In the genomic region with DNA sequence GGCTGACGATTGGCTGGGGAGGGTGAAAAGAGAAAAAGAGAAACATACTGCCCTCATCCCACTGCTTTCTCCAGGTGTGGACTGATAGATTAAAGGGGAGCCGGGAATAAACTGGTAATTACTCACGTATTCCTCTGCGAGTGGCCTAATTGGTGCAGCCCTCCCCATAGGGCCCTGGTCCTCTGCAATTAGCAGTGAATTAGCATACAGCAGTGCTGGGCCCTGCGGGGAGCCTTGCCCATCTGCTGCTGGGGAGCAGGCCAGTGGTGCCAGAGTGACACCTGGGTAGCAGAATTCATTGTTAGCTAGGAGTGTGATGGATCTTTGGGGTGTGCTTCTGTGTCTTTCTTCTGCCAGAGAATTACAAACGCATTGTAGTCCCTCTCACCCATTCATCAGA, we compare ENCODE assay signal across 17 mouse cellular contexts.
A peak's percentile ranks its signal among the peaks of the same experiment; 100 is the strongest.
DNase-seq lines count a peak whose midpoint lies in the region; ATAC-seq and TF ChIP-seq lines count a peak whose summit lies in the region.
"Had no signal": no experiment of that assay in that cellular context is flagged by ENCODE, and none has a peak within 500 bp of the region (broad histone marks: within the 10 kb centered on the region; RNA-seq: fewer than 3 reads in every experiment).

No protein-coding gene starts in this region.

- H3K9me3 ChIP-seq in embryonic facial prominence, embryonic 10.5 days, result no peaks in the 10 kb centered on the region
- no peaks in the 10 kb centered on the region for H3K9me3 ChIP-seq in hindbrain, embryonic 10.5 days
- H3K9me3 ChIP-seq in midbrain, embryonic 12.5 days, result no peaks in the 10 kb centered on the region
- H3K9me3 ChIP-seq: embryonic facial prominence, embryonic 12.5 days; limb, embryonic 15.5 days had no signal

- no peaks in the 10 kb centered on the region for H3K27me3 ChIP-seq in embryonic facial prominence, embryonic 10.5 days (replicated peaks; ENCODE audit: low read depth, poor library complexity, severe bottlenecking)
- H3K27me3 ChIP-seq in hindbrain, embryonic 10.5 days (ENCODE audit: insufficient read depth, poor library complexity, severe bottlenecking), result no peaks in the 10 kb centered on the region
- H3K27me3 ChIP-seq in midbrain, embryonic 12.5 days, result no peaks in the 10 kb centered on the region
- H3K27me3 ChIP-seq: embryonic facial prominence, embryonic 12.5 days; limb, embryonic 15.5 days had no signal

- no peak overlapping the region for H3K9ac ChIP-seq in midbrain, embryonic 12.5 days (replicated peaks)
- H3K9ac ChIP-seq: embryonic facial prominence, embryonic 12.5 days; limb, embryonic 15.5 days had no signal

- TF ChIP-seq POLR2A in brain, embryonic 14.5 days (IDR thresholded peaks at IDR 0.05; ENCODE audit: borderline replicate concordance, extremely low read depth, insufficient read depth, insufficient read length, poor library complexity, severe bottlenecking), result no peak

- no peak for TF ChIP-seq CTCF in brain, embryonic 14.5 days (IDR thresholded peaks at IDR 0.05; ENCODE audit: borderline replicate concordance, extremely low read depth, insufficient read depth, insufficient read length)

- H3K4me2 ChIP-seq in midbrain, embryonic 12.5 days (replicated peaks), result no peak overlapping the region
- H3K4me2 ChIP-seq: embryonic facial prominence, embryonic 12.5 days; limb, embryonic 15.5 days had no signal

- H3K36me3 ChIP-seq in embryonic facial prominence, embryonic 10.5 days (replicated peaks), result no peaks in the 10 kb centered on the region
- no peaks in the 10 kb centered on the region for H3K36me3 ChIP-seq in hindbrain, embryonic 10.5 days
- no peaks in the 10 kb centered on the region for H3K36me3 ChIP-seq in midbrain, embryonic 12.5 days
- H3K36me3 ChIP-seq: embryonic facial prominence, embryonic 12.5 days; limb, embryonic 15.5 days had no signal

- no peak overlapping the region for H3K4me3 ChIP-seq in embryonic facial prominence, embryonic 10.5 days
- H3K4me3 ChIP-seq in hindbrain, embryonic 10.5 days, result no peak overlapping the region
- H3K4me3 ChIP-seq in midbrain, embryonic 12.5 days, result no peak overlapping the region
- H3K4me3 ChIP-seq: embryonic facial prominence, embryonic 12.5 days; limb, embryonic 15.5 days; megakaryocyte, embryonic 14.5 days had no signal

- peak; percentile 76 for ATAC-seq in midbrain, embryonic 12.5 days (ENCODE audit: low FRiP score, low read depth)

- H3K4me1 ChIP-seq in embryonic facial prominence, embryonic 10.5 days, result peaks cover 59% of the 10 kb centered on the region
- peaks cover 60% of the 10 kb centered on the region for H3K4me1 ChIP-seq in hindbrain, embryonic 10.5 days (replicated peaks)
- peaks cover 55% of the 10 kb centered on the region for H3K4me1 ChIP-seq in midbrain, embryonic 12.5 days
- H3K4me1 ChIP-seq: megakaryocyte, embryonic 14.5 days had no signal

- WGBS in embryonic facial prominence, embryonic 10.5 days, result 57% methylated on average over 6 of the region's 6 CpGs
- 62% methylated on average over 6 of the region's 6 CpGs for WGBS in hindbrain, embryonic 10.5 days
- WGBS in midbrain, embryonic 12.5 days, result 44% methylated on average over 6 of the region's 6 CpGs

- peak; percentile 78 for DNase-seq in brain, embryonic 14.5 days (ENCODE audit: low read depth)
- DNase-seq in embryonic facial prominence, embryonic 10.5 days (ENCODE audit: low spot score), result no peak
- DNase-seq in hindbrain, embryonic 10.5 days (ENCODE audit: low spot score), result no peak
- no peak for DNase-seq in layer of hippocampus, postnatal 36 days
- DNase-seq in spleen, postnatal 4 days (ENCODE audit: low spot score in 2 of 2), result no peak
- no peak for DNase-seq in layer of hippocampus, postnatal 25 days (ENCODE audit: extremely low spot score in 1 of 2, low spot score in 1 of 2)
- DNase-seq in gastrocnemius, adult 8-10 months (ENCODE audit: low spot score in 2 of 2), result no peak
- DNase-seq: adrenal gland, adult 2 months; heart, adult 18-20 months; kidney, adult 8-10 months; kidney, postnatal 25 days; layer of hippocampus, adult 9-11 months; lung, postnatal 14 days had no signal

- H3K27ac ChIP-seq in embryonic facial prominence, embryonic 10.5 days (replicated peaks), result peak overlapping the region; percentile 20; the same call in 1 of the 2 replicates
- peak overlapping the region; percentile 18; the same call in 1 of the 2 replicates for H3K27ac ChIP-seq in hindbrain, embryonic 10.5 days
- H3K27ac ChIP-seq in midbrain, embryonic 12.5 days (replicated peaks), result peak overlapping the region; percentile 71
- H3K27ac ChIP-seq: embryonic facial prominence, embryonic 12.5 days; limb, embryonic 15.5 days had no signal

Comparison
In these comparisons a context has a peak if more than half of its experiments do, and no peak if none do; other contexts are left out.
1. H3K27ac ChIP-seq: peak in every context shown above with its lines; median percentile 71 in midbrain, embryonic 12.5 days; 20 in embryonic facial prominence, embryonic 10.5 days; 18 in hindbrain, embryonic 10.5 days.